In the genomic region with DNA sequence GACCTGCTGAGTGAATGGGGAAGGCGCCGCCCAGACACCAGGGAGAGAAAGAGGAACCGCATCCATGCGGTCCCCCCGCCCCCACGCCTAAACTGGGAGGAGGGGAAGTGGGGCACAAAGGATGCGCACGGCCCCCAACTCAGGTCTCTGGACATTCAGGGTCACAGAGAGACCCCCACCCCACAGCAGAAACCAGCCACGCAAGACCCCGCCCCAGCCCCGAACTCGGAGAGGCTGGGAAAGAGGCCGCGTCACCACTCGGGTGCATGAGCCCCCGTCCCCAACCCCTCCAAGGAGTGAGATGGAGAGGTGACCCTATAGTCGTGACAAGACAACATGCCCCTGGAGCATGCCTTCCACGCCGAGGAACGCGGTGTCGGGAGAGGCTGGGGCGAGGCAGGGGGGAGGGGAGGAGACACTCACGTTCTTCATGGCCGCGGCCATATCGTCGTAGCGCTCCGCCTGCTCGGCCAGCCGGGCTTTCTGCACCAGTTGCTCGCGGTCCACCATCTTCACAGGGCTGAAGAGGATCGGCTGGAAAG, we compare ENCODE assay signal across 9 mouse cellular contexts. TPM values are rescaled to one million over a fixed set of nuclear protein-coding genes. Genes with fewer than 3 reads are reported as not detected.
DNase-seq lines count a peak whose midpoint lies in the region; ATAC-seq and TF ChIP-seq lines count a peak whose summit lies in the region.
"Had no signal": no experiment of that assay in that cellular context is flagged by ENCODE, and none has a peak within 500 bp of the region (broad histone marks: within the 10 kb centered on the region; RNA-seq: fewer than 3 reads in every experiment).

No protein-coding gene starts in this region.

- DNase-seq in CH12.LX (ENCODE audit: extremely low read depth) = peak; percentile 82
- peak; percentile 74 for DNase-seq in adrenal gland, adult 8-10 months
- peak; percentile 80 for DNase-seq in embryonic facial prominence, embryonic 10.5 days (ENCODE audit: low spot score)
- DNase-seq in gastrocnemius, postnatal 4 days (ENCODE audit: low spot score in 2 of 2) = peak; percentile 50 to 68
- DNase-seq in limb, embryonic 14.5 days (ENCODE audit: low spot score) = peak; percentile 56

- H3K4me1 ChIP-seq in CH12.LX (ENCODE audit: control insufficient read depth in 1 of 2, insufficient read depth in 2 of 2) = peaks cover 5 to 42% of the 10 kb centered on the region in 2 experiments; a peak in 3 of 4 replicates
- peaks cover 27% of the 10 kb centered on the region for H3K4me1 ChIP-seq in embryonic facial prominence, embryonic 10.5 days
- H3K4me1 ChIP-seq in intestine, embryonic 15.5 days (replicated peaks) = peaks cover 13% of the 10 kb centered on the region; the same call in 1 of the 2 replicates
- H3K4me1 ChIP-seq in limb, embryonic 14.5 days (ENCODE audit: control insufficient read depth, insufficient read depth, low read length) = peaks cover 14% of the 10 kb centered on the region; the same call in 1 of the 2 replicates
- peaks cover 46% of the 10 kb centered on the region for H3K4me1 ChIP-seq in midbrain, embryonic 13.5 days (replicated peaks)
- H3K4me1 ChIP-seq in stomach, embryonic 16.5 days (ENCODE audit: control insufficient read depth, insufficient read depth, low read length) = peaks cover 21% of the 10 kb centered on the region

- peak overlapping the region; percentile 96 to 98 (median 96) for H3K4me3 ChIP-seq in CH12.LX (replicated peaks in 1 of 3; ENCODE audit: low read depth in 2 of 3, low read length in 2 of 3, poor library complexity in 1 of 3)
- peak overlapping the region; percentile 95 for H3K4me3 ChIP-seq in embryonic facial prominence, embryonic 10.5 days
- peak overlapping the region; percentile 95 for H3K4me3 ChIP-seq in intestine, embryonic 15.5 days (replicated peaks)
- H3K4me3 ChIP-seq in limb, embryonic 14.5 days (replicated peaks; ENCODE audit: low read length) = peak overlapping the region; percentile 88
- H3K4me3 ChIP-seq in midbrain, embryonic 13.5 days (replicated peaks) = peak overlapping the region; percentile 92
- H3K4me3 ChIP-seq in stomach, embryonic 16.5 days (replicated peaks; ENCODE audit: low read length) = peak overlapping the region; percentile 99

- peak overlapping the region; percentile 90 for H3K27ac ChIP-seq in CH12.LX (ENCODE audit: insufficient read depth, low read depth)
- peak overlapping the region; percentile 97 for H3K27ac ChIP-seq in embryonic facial prominence, embryonic 10.5 days (replicated peaks)
- H3K27ac ChIP-seq in intestine, embryonic 15.5 days = peak overlapping the region; percentile 99
- peak overlapping the region; percentile 87 for H3K27ac ChIP-seq in limb, embryonic 14.5 days (replicated peaks; ENCODE audit: low read depth, low read length)
- H3K27ac ChIP-seq in midbrain, embryonic 13.5 days = peak overlapping the region; percentile 99
- peak overlapping the region; percentile 99 for H3K27ac ChIP-seq in stomach, embryonic 16.5 days (ENCODE audit: low read length)

- TF ChIP-seq POLR2A in CH12.LX (IDR thresholded peaks at IDR 0.05; ENCODE audit: low read depth, low read length) = no peak
- no peak for TF ChIP-seq POLR2A in limb, embryonic 14.5 days (IDR thresholded peaks at IDR 0.05; ENCODE audit: borderline replicate concordance, extremely low read depth, insufficient read depth, insufficient read length)

- TF ChIP-seq CTCF in CH12.LX (conservative IDR thresholded peaks at IDR 0.05 in 1 of 2, IDR thresholded peaks at IDR 0.05 in 1 of 2; ENCODE audit: low read depth in 2 of 2, low read length in 2 of 2) = no peak

- peak overlapping the region; percentile 90 for H3K9ac ChIP-seq in CH12.LX (ENCODE audit: insufficient read depth, low read depth)
- peak overlapping the region; percentile 87 for H3K9ac ChIP-seq in intestine, embryonic 15.5 days
- H3K9ac ChIP-seq in limb, embryonic 14.5 days (ENCODE audit: low read depth, low read length, severe bottlenecking) = peak overlapping the region; percentile 72
- H3K9ac ChIP-seq in midbrain, embryonic 13.5 days (replicated peaks) = peak overlapping the region; percentile 98
- H3K9ac ChIP-seq in stomach, embryonic 16.5 days (ENCODE audit: low read length) = peak overlapping the region; percentile 94

- dilution Hi-C loops in CH12.LX (cut with MboI; ENCODE audit: extremely low pct_ligation_motif_present, extremely low pct_unique_long_range_greater_than_20kb, low sequenced_read_pairs) = no loop called here

- H3K4me2 ChIP-seq in CH12.LX (ENCODE audit: insufficient read depth, low read depth, poor library complexity, severe bottlenecking) = no peak overlapping the region
- peak overlapping the region; percentile 55 for H3K4me2 ChIP-seq in intestine, embryonic 15.5 days (replicated peaks)
- peak overlapping the region; percentile 62 for H3K4me2 ChIP-seq in limb, embryonic 14.5 days (replicated peaks; ENCODE audit: low read depth, low read length, severe bottlenecking)
- H3K4me2 ChIP-seq in midbrain, embryonic 13.5 days (replicated peaks) = peak overlapping the region; percentile 67
- peak overlapping the region; percentile 88 for H3K4me2 ChIP-seq in stomach, embryonic 16.5 days (ENCODE audit: low read depth, low read length)

- peak; percentile 78 for ATAC-seq in intestine, embryonic 15.5 days
- ATAC-seq in limb, embryonic 14.5 days (ENCODE audit: low FRiP score, low read depth) = peak; percentile 62
- peak; percentile 76 for ATAC-seq in midbrain, embryonic 13.5 days
- peak; percentile 63 for ATAC-seq in stomach, embryonic 16.5 days (ENCODE audit: insufficient read depth, low FRiP score)

- no peak for TF ChIP-seq RAD21 in CH12.LX (IDR thresholded peaks at IDR 0.05; ENCODE audit: low read depth, low read length)

- H3K79me2 ChIP-seq in CH12.LX (replicated peaks; ENCODE audit: control insufficient read depth, extremely low read depth, insufficient read depth, poor library complexity, severe bottlenecking) = peaks cover 52% of the 10 kb centered on the region

- no peaks in the 10 kb centered on the region for H3K9me3 ChIP-seq in CH12.LX (replicated peaks; ENCODE audit: low read length)
- no peaks in the 10 kb centered on the region for H3K9me3 ChIP-seq in embryonic facial prominence, embryonic 10.5 days
- no peaks in the 10 kb centered on the region for H3K9me3 ChIP-seq in intestine, embryonic 15.5 days
- H3K9me3 ChIP-seq in limb, embryonic 14.5 days (ENCODE audit: control insufficient read depth, low read length) = no peaks in the 10 kb centered on the region
- H3K9me3 ChIP-seq in midbrain, embryonic 13.5 days = no peaks in the 10 kb centered on the region
- H3K9me3 ChIP-seq in stomach, embryonic 16.5 days (replicated peaks; ENCODE audit: control insufficient read depth, low read length) = no peaks in the 10 kb centered on the region

- peaks cover 26 to 35% of the 10 kb centered on the region in 2 experiments for H3K36me3 ChIP-seq in CH12.LX (replicated peaks in 1 of 2; ENCODE audit: control insufficient read depth in 1 of 2, insufficient read depth in 1 of 2, low read length in 1 of 2)
- peaks cover 36% of the 10 kb centered on the region for H3K36me3 ChIP-seq in embryonic facial prominence, embryonic 10.5 days (replicated peaks)
- H3K36me3 ChIP-seq in intestine, embryonic 15.5 days = peaks cover 19% of the 10 kb centered on the region; the same call in 1 of the 2 replicates
- H3K36me3 ChIP-seq in limb, embryonic 14.5 days (ENCODE audit: control insufficient read depth, insufficient read depth, low read length) = peaks cover 29% of the 10 kb centered on the region
- H3K36me3 ChIP-seq in midbrain, embryonic 13.5 days = peaks cover 33% of the 10 kb centered on the region
- H3K36me3 ChIP-seq in stomach, embryonic 16.5 days (ENCODE audit: control insufficient read depth, insufficient read depth, low read length) = peaks cover 12% of the 10 kb centered on the region

- in situ Hi-C loops in CH12.LX (cut with MboI; ENCODE audit: low pct_ligation_motif_present, low pct_unique_long_range_greater_than_20kb, low sequenced_read_pairs) = no loop called here

- no peaks in the 10 kb centered on the region for H3K27me3 ChIP-seq in CH12.LX (replicated peaks)
- no peaks in the 10 kb centered on the region for H3K27me3 ChIP-seq in embryonic facial prominence, embryonic 10.5 days (replicated peaks; ENCODE audit: low read depth, poor library complexity, severe bottlenecking)
- no peaks in the 10 kb centered on the region for H3K27me3 ChIP-seq in intestine, embryonic 15.5 days (replicated peaks)
- H3K27me3 ChIP-seq in limb, embryonic 14.5 days (ENCODE audit: control insufficient read depth, insufficient read depth, low read length) = no peaks in the 10 kb centered on the region
- H3K27me3 ChIP-seq in midbrain, embryonic 13.5 days = no peaks in the 10 kb centered on the region
- H3K27me3 ChIP-seq in stomach, embryonic 16.5 days (ENCODE audit: control insufficient read depth, insufficient read depth, low read length) = no peaks in the 10 kb centered on the region

- no peak for TF ChIP-seq EP300 in CH12.LX (IDR thresholded peaks at IDR 0.05; ENCODE audit: low read length)

- WGBS in embryonic facial prominence, embryonic 10.5 days = under 1% methylated on average over 35 of the region's 35 CpGs
- under 1% methylated on average over 35 of the region's 35 CpGs for WGBS in intestine, embryonic 15.5 days
- WGBS in limb, embryonic 14.5 days = 2% methylated on average over 33 of the region's 35 CpGs
- WGBS in midbrain, embryonic 13.5 days = 2% methylated on average over 33 of the region's 35 CpGs
- under 1% methylated on average over 35 of the region's 35 CpGs for WGBS in stomach, embryonic 16.5 days

RNA-seq across cellular contexts. Expression of a gene that starts 0.4 kb away (rescaled TPM):
- 77.3 and 89.2 TPM in 2 replicates for total RNA-seq in CH12.LX (2012; rRNA removed)
- 46.4 and 55.3 TPM in 2 replicates for total RNA-seq in CH12.LX (2014; rRNA removed)
- polyA plus RNA-seq in CH12.LX (2012; ENCODE audit: insufficient read length, low read depth) = 233 and 239 TPM in 2 replicates
- 100 to 1,000 TPM; 434 to 601 (median 481) TPM for total RNA-seq in adrenal gland, adult 8-10 months (2022)
- 244 and 257 TPM in 2 replicates for polyA plus RNA-seq in embryonic facial prominence, embryonic 10.5 days (2016; fragmentation: Nextera tagmentation; extraction: Ambion mirVana)
- 100 to 1,000 TPM; 340 to 349 TPM for total RNA-seq in gastrocnemius, postnatal 4 days (2021)
- 151 and 154 TPM in 2 replicates for polyA plus RNA-seq in intestine, embryonic 15.5 days (2015; fragmentation: Nextera tagmentation; extraction: Ambion mirVana)
- polyA plus RNA-seq in limb, embryonic 14.5 days (2012; rRNA removed) = 83.6 and 91.3 TPM in 2 replicates
- polyA plus RNA-seq in limb, embryonic 14.5 days (2014; fragmentation: Nextera tagmentation; extraction: Ambion mirVana) = 72.9 and 76.9 TPM in 2 replicates
- polyA plus RNA-seq in midbrain, embryonic 13.5 days (2015; fragmentation: Nextera tagmentation; extraction: Ambion mirVana) = 627 and 632 TPM in 2 replicates
- polyA plus RNA-seq in stomach, embryonic 16.5 days (2015; fragmentation: Nextera tagmentation; extraction: Ambion mirVana) = 195 and 199 TPM in 2 replicates

RNA-seq across cellular contexts. Expression of a gene that starts 40.4 kb away (rescaled TPM):
- total RNA-seq in CH12.LX (2012; rRNA removed) (1.7 and 2.0 TPM in 2 replicates), CH12.LX (2014; rRNA removed) (1.8 and 2.9 TPM in 2 replicates)
- 1.8 and 1.9 TPM in 2 replicates for polyA plus RNA-seq in CH12.LX (2012; ENCODE audit: insufficient read length, low read depth)
- 10 to 100 TPM in 1 of 4 experiments, 1 to 10 TPM in 3; 4.5 to 15.0 (median 7.8) TPM for total RNA-seq in adrenal gland, adult 8-10 months (2022)
- 3.1 and 4.0 TPM in 2 replicates for polyA plus RNA-seq in embryonic facial prominence, embryonic 10.5 days (2016; fragmentation: Nextera tagmentation; extraction: Ambion mirVana)
- total RNA-seq in gastrocnemius, postnatal 4 days (2021) = 1 to 10 TPM; 1.3 to 1.6 TPM
- polyA plus RNA-seq in intestine, embryonic 15.5 days (2015; fragmentation: Nextera tagmentation; extraction: Ambion mirVana) = 2.5 and 2.9 TPM in 2 replicates
- polyA plus RNA-seq in limb, embryonic 14.5 days (2012; rRNA removed) = 6.6 and 7.2 TPM in 2 replicates
- 2.6 and 3.2 TPM in 2 replicates for polyA plus RNA-seq in limb, embryonic 14.5 days (2014; fragmentation: Nextera tagmentation; extraction: Ambion mirVana)
- polyA plus RNA-seq in midbrain, embryonic 13.5 days (2015; fragmentation: Nextera tagmentation; extraction: Ambion mirVana) = 1.0 and 1.4 TPM in 2 replicates
- polyA plus RNA-seq in stomach, embryonic 16.5 days (2015; fragmentation: Nextera tagmentation; extraction: Ambion mirVana) = 1.4 and 2.9 TPM in 2 replicates

RNA-seq across cellular contexts. Expression of a gene that starts 45.9 kb away (rescaled TPM):
- 0.13 TPM in 1 of 2 replicates, not detected in the other for total RNA-seq in CH12.LX (2012; rRNA removed)
- total RNA-seq in CH12.LX (2014; rRNA removed) = not detected in 2 replicates
- not detected in 2 replicates for polyA plus RNA-seq in CH12.LX (2012; ENCODE audit: insufficient read length, low read depth)
- not detected for total RNA-seq in adrenal gland, adult 8-10 months (2022)
- polyA plus RNA-seq in embryonic facial prominence, embryonic 10.5 days (2016; fragmentation: Nextera tagmentation; extraction: Ambion mirVana) = not detected in 2 replicates
- total RNA-seq in gastrocnemius, postnatal 4 days (2021) = not detected
- 0.80 and 1.5 TPM in 2 replicates for polyA plus RNA-seq in intestine, embryonic 15.5 days (2015; fragmentation: Nextera tagmentation; extraction: Ambion mirVana)
- polyA plus RNA-seq in limb, embryonic 14.5 days (2012; rRNA removed) = 0.32 and 0.38 TPM in 2 replicates
- polyA plus RNA-seq in limb, embryonic 14.5 days (2014; fragmentation: Nextera tagmentation; extraction: Ambion mirVana) = 0.37 and 0.40 TPM in 2 replicates
- polyA plus RNA-seq in midbrain, embryonic 13.5 days (2015; fragmentation: Nextera tagmentation; extraction: Ambion mirVana) = 0.24 TPM in 1 of 2 replicates, not detected in the other
- 1.8 and 2.0 TPM in 2 replicates for polyA plus RNA-seq in stomach, embryonic 16.5 days (2015; fragmentation: Nextera tagmentation; extraction: Ambion mirVana)
- total RNA-seq: heart, postnatal 36 days had no signal

RNA-seq across cellular contexts. Expression of a gene that starts 46.3 kb away (rescaled TPM):
- total RNA-seq in CH12.LX (2012; rRNA removed) (0.97 and 1.1 TPM in 2 replicates), CH12.LX (2014; rRNA removed) (1.7 and 2.6 TPM in 2 replicates)
- polyA plus RNA-seq in CH12.LX (2012; ENCODE audit: insufficient read length, low read depth) = 3.6 and 3.8 TPM in 2 replicates
- 100 to 1,000 TPM; 113 to 288 (median 256) TPM for total RNA-seq in adrenal gland, adult 8-10 months (2022)
- polyA plus RNA-seq in embryonic facial prominence, embryonic 10.5 days (2016; fragmentation: Nextera tagmentation; extraction: Ambion mirVana) = 24.0 and 24.4 TPM in 2 replicates
- 100 to 1,000 TPM; 499 to 513 TPM for total RNA-seq in gastrocnemius, postnatal 4 days (2021)
- polyA plus RNA-seq in intestine, embryonic 15.5 days (2015; fragmentation: Nextera tagmentation; extraction: Ambion mirVana) = 113 and 116 TPM in 2 replicates
- polyA plus RNA-seq in limb, embryonic 14.5 days (2012; rRNA removed) = 326 and 338 TPM in 2 replicates
- polyA plus RNA-seq in limb, embryonic 14.5 days (2014; fragmentation: Nextera tagmentation; extraction: Ambion mirVana) = 433 and 574 TPM in 2 replicates
- 6.8 and 7.1 TPM in 2 replicates for polyA plus RNA-seq in midbrain, embryonic 13.5 days (2015; fragmentation: Nextera tagmentation; extraction: Ambion mirVana)
- 649 and 704 TPM in 2 replicates for polyA plus RNA-seq in stomach, embryonic 16.5 days (2015; fragmentation: Nextera tagmentation; extraction: Ambion mirVana)

Comparison
In these comparisons a context has a peak if more than half of its experiments do, and no peak if none do; other contexts are left out.
1. Peak in every context shown above with its lines: DNase-seq, ATAC-seq, H3K4me3 ChIP-seq and H3K27ac ChIP-seq.